8 mouse cellular contexts compared by ENCODE assay signal in the genomic region with DNA sequence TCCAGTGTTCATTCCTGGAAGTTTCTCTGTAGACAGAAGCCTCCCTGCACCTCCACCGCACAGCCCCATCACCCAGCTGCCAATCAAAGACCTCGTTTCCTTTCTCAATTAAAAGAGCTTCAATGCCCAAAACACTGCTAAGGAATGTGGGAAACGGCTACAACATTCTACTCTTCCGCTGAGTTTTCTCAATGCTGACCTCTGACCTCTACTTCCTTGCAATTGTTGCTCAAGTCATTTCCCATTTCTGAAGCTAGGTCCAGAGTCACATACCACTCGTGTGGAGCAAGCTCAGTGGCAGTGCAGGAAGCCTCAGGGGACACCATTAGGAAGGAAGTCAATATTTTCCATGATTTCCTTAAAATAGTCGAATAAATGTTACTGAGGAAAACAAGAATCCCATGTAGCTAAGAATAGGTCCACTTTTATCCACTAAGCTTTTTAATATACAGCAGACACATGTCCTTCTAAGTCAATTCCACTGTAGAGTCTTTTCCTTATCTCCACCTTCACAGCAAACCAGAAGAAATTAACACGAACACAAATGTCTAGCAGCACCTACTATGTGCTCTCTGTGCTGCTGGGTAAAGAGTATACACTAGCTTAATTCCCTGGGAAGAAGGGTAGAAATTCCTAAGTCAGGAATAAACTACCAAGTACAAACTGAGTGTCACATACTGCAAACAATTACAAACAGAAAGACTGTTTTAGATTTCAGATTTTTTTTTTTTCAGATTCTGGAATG. TPM values are rescaled to one million over a fixed set of nuclear protein-coding genes. Genes with fewer than 3 reads are reported as not detected.
A peak's percentile ranks its signal among the peaks of the same experiment; 100 is the strongest.
DNase-seq lines count a peak whose midpoint lies in the region; ATAC-seq and TF ChIP-seq lines count a peak whose summit lies in the region.

No protein-coding gene starts in this region.

- H3K27me3 ChIP-seq in G1E (ENCODE audit: insufficient read depth, low read length) = no peaks in the 10 kb centered on the region

- DNase-seq in gastrocnemius, adult 2 months = no peak
- no peak for DNase-seq in gastrocnemius, postnatal 14 days
- no peak for DNase-seq in G1E (ENCODE audit: low spot score)
- peak; percentile 57 for DNase-seq in forelimb bud, embryonic 11.5 days (ENCODE audit: low read depth, low spot score)
- DNase-seq in kidney, postnatal 36 days = peak; percentile 44 to 77
- no peak for DNase-seq in spleen, postnatal 10 days (ENCODE audit: low spot score in 2 of 2)
- DNase-seq in thymus, postnatal 4 days = no peak
- no peak for DNase-seq in cerebellum, postnatal 36 days

- peaks cover 62% of the 10 kb centered on the region for H3K36me3 ChIP-seq in G1E (replicated peaks)

- no peak for ATAC-seq in G1E (ENCODE audit: extremely low read depth, insufficient number of reproducible peaks, low FRiP score, poor library complexity, severe bottlenecking)

- intact Hi-C loops in gastrocnemius, adult 2 months (cut with DNase I) = no loop called here
- intact Hi-C loops in gastrocnemius, postnatal 14 days (cut with DNase I; ENCODE audit: low total_unique reads) = no loop called here

- H3K4me3 ChIP-seq in gastrocnemius, adult 2 months = no peak overlapping the region
- H3K4me3 ChIP-seq in G1E (ENCODE audit: low read depth, low read length) = peak overlapping the region; percentile 5; the same call in 1 of the 2 replicates

- H3K9me3 ChIP-seq in G1E (replicated peaks) = no peaks in the 10 kb centered on the region

- peaks cover 91% of the 10 kb centered on the region for H3K4me1 ChIP-seq in G1E (ENCODE audit: insufficient read depth, low read depth, low read length)

- peak overlapping the region; percentile 72 for H3K27ac ChIP-seq in gastrocnemius, adult 2 months

- TF ChIP-seq CTCF in gastrocnemius, adult 2 months (IDR thresholded peaks at IDR 0.05) = no peak
- no peak for TF ChIP-seq CTCF in G1E (IDR thresholded peaks at IDR 0.05; ENCODE audit: low read depth, low read length)

RNA-seq across cellular contexts. Expression of gene Tmem131, which starts 28.8 kb away (rescaled TPM):
- total RNA-seq in gastrocnemius, adult 2 months (2021) = 10 to 100 TPM; 24.1 to 37.5 TPM
- total RNA-seq in gastrocnemius, postnatal 14 days (2021) = 10 to 100 TPM; 25.2 to 30.5 TPM
- total RNA-seq in G1E (2014; fragmentation: Nextera tagmentation) (298 and 313 TPM in 2 replicates), G1E (2017) (50.2 and 51.0 TPM in 2 replicates)
- polyA plus RNA-seq in G1E (2012) = 98.2 and 108 TPM in 2 replicates

Comparison
In these comparisons a context has a peak if more than half of its experiments do, and no peak if none do; other contexts are left out.
1. DNase-seq: peak in forelimb bud, embryonic 11.5 days (single experiment) and kidney, postnatal 36 days (2 of 2); none in gastrocnemius, adult 2 months (single experiment), gastrocnemius, postnatal 14 days (single experiment), G1E (single experiment), spleen, postnatal 10 days (0 of 2), thymus, postnatal 4 days (single experiment) and cerebellum, postnatal 36 days (0 of 2).